Mouse (Mus musculus) G1E (cell line): ENCODE data around the gene Lsm3.

Source experiments
- CTCF ChIP-seq: IDR thresholded peaks from 2 replicates; pipeline ENCODE4 v1.5.1; 2012; ENCODE audit warnings: low read depth, low read length, inconsistent platforms, mixed read lengths
- GATA1 ChIP-seq: IDR thresholded peaks from 2 replicates; pipeline ENCODE4 v1.6.1; 2012; ENCODE audit warnings: borderline replicate concordance, low read length, inconsistent platforms, mixed read lengths
- POLR2AphosphoS5 ChIP-seq: IDR thresholded peaks from 2 replicates; pipeline ENCODE4 v1.6.1; 2012; ENCODE audit warnings: low read depth, low read length, inconsistent platforms; ENCODE audit not compliant: insufficient replicate concordance

DNA sequence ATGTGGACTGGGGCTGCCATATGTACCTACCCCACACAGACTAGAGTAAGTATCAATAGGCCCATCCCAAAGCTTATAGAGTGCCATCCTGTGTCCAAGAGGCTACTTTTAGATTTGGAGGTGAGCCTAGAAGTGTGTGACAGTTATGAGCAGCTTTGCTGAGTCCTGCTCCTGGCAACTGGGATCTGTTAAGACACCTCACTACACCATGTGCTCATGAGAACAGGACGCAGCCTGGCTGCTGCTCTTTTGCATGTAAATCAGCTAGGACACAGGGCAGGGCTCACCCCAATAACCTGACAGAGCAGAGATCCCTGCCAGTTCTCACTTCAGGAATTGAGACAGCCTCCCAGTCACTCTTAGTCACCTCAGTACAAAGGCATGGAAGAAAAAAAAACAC, 48.6 kb upstream of the Lsm3 start:
- TF ChIP-seq CTCF, result no peak
- TF ChIP-seq POLR2AphosphoS5, result no peak
- TF ChIP-seq GATA1, result no peak
